Mouse (Mus musculus) lung, adult 2 months (tissue): ENCODE measurements around the gene Tns4. TPM values are rescaled to one million over a fixed set of nuclear protein-coding genes. Genes with fewer than 3 reads are reported as not detected.

Experiments
- DNase-seq: peaks from one replicate; pipeline ENCODE4 v3.0.0; 2022
- H3K4me1 ChIP-seq: fragments of 200-500 bp; 2 replicates; pipeline ENCODE4 v1.6.1; 2011; ENCODE audit warnings: low read length; ENCODE audit not compliant: control insufficient read depth, insufficient read depth
- H3K4me3 ChIP-seq: fragments of 200-500 bp; replicated peaks from 2 replicates; pipeline ENCODE3; 2011; ENCODE audit warnings: low read depth, mild to moderate bottlenecking, control low read depth, low read length; ENCODE audit errors: extremely low read depth
- CTCF ChIP-seq: fragments of 200-500 bp; IDR thresholded peaks from 2 replicates; pipeline ENCODE4 v1.5.1; 2011; ENCODE audit warnings: mild to moderate bottlenecking, low read length, control low read depth; ENCODE audit not compliant: insufficient read depth
- POLR2A ChIP-seq: fragments of 200-500 bp; IDR thresholded peaks from 2 replicates; pipeline ENCODE4 v1.6.1; 2011; ENCODE audit warnings: low read depth, mild to moderate bottlenecking, control low read depth, low read length, borderline replicate concordance; ENCODE audit errors: extremely low read depth
- WGBS: fragments of 180-500 bp; shearing (Covaris S2); methylation state at CpG from one replicate; pipeline ENCODE4 v1.1.7; 2018; 5-methylcytosine and 5-hydroxymethylcytosine counted together
- polyA plus RNA-seq: library from polyadenylated mRNA; depleted of rRNA; stranded (reverse); fragments of >200 nt; gene quantifications from 2 replicates; pipeline ENCODE4 v1.2.3, GENCODE M21; 2012; rRNA removed

The Tns4 gene
- polyA plus RNA-seq, result 2.9 and 4.9 TPM in 2 replicates

GRCm38 (mm10) chr11:99089077-99089601 is at the start of gene Tns4:
TSS of gene Tns4 (minus strand) at chr11:99089306.
- DNase-seq, result no peak
- H3K4me3 ChIP-seq, result no peak within 1 kb of the TSS
- WGBS, result 66% methylated on average over 14 of the region's 14 CpGs

DNA sequence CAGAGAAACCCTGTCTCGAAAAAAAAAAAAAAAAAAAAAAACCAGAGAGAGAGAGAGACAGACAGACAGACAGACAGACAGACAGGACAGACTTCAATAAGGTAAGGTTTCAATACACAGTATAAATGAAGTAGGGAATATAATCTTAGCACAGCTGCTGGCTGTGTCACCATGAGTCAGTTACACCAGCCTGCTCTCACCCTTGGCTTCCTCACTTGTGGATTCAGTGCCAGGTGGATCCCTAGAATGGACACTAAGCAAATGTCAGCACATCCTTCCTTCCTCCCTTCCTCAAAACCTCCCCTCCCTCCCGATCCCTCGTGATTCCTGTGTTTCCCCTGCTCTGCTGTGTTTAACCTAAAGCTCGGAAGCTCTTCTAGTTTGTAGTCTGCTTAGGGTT is 48.3 kb upstream of the Tns4 start:
- WGBS, result 41% methylated on average over 4 of the region's 4 CpGs
- TF ChIP-seq POLR2A (no peak), CTCF (no peak)
- DNase-seq, result no peak
- H3K4me1 ChIP-seq, result peaks cover 1% of the 10 kb centered on the region
- no peak overlapping the region for H3K4me3 ChIP-seq

More at GRCm38 (mm10) chr11:99089077-99089601, at the start of gene Tns4:
- H3K4me1 ChIP-seq, result no peaks in the 10 kb centered on the region
- no peak for TF ChIP-seq CTCF
- no peak for TF ChIP-seq POLR2A

DNA sequence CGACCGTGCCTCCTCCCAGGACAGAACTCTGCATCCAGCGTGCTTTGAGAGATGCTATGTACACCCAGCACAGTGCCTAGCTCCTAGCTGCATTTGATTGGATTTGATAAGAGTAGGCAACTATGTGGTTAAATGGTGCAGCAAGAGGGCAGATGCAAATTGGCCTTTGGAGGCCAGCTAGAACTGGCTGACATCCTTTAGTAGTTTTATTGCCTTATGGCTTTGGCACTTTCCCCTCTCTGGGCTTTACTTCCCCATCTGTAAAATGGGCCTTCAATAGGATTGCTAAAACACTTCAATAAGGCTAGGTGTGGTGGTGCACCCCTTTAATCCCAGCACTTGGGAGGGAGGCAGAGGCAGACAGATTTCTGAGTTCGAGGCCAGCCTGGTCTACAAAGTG is 47.9 kb upstream of the Tns4 start:
- TF ChIP-seq POLR2A (no peak), CTCF (no peak)
- Histone ChIP-seq H3K4me3 (no peak overlapping the region), H3K4me1 (peaks cover 4% of the 10 kb centered on the region)
- no peak for DNase-seq
- 74% methylated on average over 4 of the region's 4 CpGs for WGBS

DNA sequence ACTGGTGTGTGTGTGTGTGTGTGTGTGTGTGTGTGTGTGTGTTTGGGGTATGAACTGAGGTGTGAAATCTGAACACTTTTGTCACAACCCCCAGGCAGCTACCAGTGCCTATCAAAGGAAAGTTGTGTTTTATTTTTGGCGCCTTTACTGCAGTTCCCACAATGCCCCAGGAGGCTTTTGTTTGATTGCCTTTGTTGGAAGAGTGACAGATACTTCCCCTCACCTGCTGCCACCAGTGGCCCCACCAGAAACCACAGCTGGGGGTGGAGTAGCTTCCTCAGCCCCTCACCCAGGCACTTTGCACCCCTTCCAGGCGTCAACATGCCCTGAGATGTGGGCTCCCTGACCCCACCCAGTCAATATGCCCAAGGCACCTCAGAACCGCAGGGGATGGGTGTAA is 47.3 kb upstream of the Tns4 start:
- DNase-seq, result no peak

DNA sequence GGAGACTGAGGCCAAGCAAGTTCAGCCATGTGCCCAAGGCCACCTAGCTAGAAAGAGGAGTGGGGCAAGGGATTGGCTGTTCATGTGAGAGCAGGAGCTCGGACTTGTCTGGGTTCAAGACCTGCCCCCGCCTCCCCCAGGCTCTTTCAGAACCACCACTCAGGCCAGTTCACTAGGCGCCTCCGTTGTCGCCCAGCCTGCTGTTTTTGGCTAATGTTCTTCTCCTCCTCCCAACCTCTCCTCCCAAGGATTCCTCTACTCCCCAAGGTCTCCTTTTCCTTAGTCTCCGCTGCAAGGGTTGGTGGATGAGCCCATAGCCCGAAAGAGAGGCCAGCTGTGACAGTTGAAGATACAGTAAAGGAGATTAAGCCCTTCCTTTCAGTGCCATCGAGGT is 45.9 kb upstream of the Tns4 start:
- Histone ChIP-seq H3K4me3 (no peak overlapping the region), H3K4me1 (peaks cover 4% of the 10 kb centered on the region)
- DNase-seq, result no peak
- TF ChIP-seq POLR2A (no peak), CTCF (no peak)
- 78% methylated on average over 8 of the region's 8 CpGs for WGBS

More for the DNA sequence above, 47.3 kb upstream of the Tns4 start:
- TF ChIP-seq CTCF (no peak), POLR2A (no peak)
- Histone ChIP-seq H3K4me3 (no peak overlapping the region), H3K4me1 (peaks cover 4% of the 10 kb centered on the region)
- WGBS, result 65% methylated on average over 3 of the region's 3 CpGs

GRCm38 (mm10) chr11:99134266-99135046 is 45.4 kb upstream of the Tns4 start:
- no peak for DNase-seq
- Histone ChIP-seq H3K4me3 (no peak overlapping the region), H3K4me1 (peaks cover 4% of the 10 kb centered on the region)
- WGBS, result 60% methylated on average over 15 of the region's 15 CpGs
- TF ChIP-seq CTCF (no peak), POLR2A (no peak)

DNA sequence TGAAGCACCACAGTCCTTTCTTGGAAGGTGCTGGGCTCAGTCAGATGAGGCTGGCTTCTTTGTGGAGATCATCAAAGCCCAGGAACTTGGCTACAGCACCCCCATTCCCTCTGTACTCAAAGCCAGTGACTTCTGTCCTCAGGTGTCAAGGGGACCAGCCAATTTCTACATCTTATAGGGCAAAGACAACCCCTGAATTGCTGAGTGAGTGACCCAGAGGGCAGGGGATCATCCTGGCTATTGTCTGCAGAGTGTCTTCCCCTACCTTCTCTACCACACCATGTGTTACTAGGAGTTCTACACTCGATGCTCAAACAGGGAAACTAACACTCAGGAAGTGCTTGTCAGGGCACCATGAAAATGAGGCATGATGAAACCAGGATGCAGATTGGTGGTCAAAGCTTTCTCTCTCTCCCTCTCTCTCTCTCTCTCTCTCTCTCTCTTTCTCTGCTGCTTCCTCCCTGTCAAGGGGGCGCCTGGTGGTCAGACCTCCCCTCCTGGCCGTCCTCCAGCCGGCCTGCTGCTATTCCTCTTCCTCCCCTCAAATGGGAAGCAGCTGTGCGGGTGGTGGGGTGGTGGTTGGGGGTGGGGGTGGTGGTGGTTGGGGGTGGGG is 44.3 kb upstream of the Tns4 start:
- Histone ChIP-seq H3K4me1 (peaks cover 5% of the 10 kb centered on the region), H3K4me3 (no peak overlapping the region)
- DNase-seq, result no peak
- TF ChIP-seq CTCF (no peak), POLR2A (no peak)
- 42% methylated on average over 5 of the region's 5 CpGs for WGBS

DNA sequence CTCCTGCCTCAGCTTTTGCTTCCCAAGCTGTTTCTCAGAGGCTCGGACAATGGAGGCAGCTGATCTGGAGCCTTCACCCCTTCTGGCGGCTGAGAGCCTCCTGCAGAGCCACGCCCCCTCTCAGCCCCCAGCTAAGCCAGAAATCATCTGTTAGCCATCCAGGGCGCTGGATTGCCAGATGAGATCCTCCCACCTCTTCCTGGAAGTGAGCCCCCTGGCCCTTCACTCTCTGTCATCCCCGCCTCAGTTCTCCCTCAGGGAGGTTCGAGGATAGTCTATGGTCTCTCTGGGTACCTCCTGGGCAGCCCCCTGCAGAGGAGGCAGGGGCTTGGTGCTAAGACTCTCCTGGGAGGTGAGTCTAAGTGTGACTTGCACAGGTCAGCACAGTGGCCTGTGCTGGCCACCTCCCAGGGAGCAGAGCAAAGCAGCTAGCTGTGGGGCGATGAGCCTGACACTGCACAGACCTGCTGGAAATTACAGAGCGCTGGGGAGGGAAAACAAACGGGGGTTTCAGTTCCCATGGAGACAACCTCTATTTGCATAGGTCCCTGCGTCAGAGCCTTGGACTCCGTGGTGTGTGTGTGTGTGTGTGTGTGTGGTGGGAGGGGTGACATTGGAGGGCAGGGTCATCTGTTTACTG is 43.1 kb upstream of the Tns4 start:
- Histone ChIP-seq H3K4me3 (no peak overlapping the region), H3K4me1 (peaks cover 9% of the 10 kb centered on the region)
- no peak for DNase-seq
- TF ChIP-seq POLR2A (no peak), CTCF (no peak)
- WGBS, result 13% methylated on average over 11 of the region's 11 CpGs

- Histone ChIP-seq H3K4me1 (peaks cover 16% of the 10 kb centered on the region), H3K4me3 (no peak overlapping the region)
- WGBS, result 55% methylated on average over 12 of the region's 12 CpGs
These were observed 42.3 kb upstream of the Tns4 start for GRCm38 (mm10) chr11:99131463-99131840.

More at GRCm38 (mm10) chr11:99131463-99131840, 42.3 kb upstream of the Tns4 start:
- no peak for DNase-seq
- TF ChIP-seq CTCF (no peak), POLR2A (no peak)
